Mouse (Mus musculus) cerebellum, adult 9-11 months (tissue): ENCODE measurements around the gene Fgfr2.

Source experiments
- DNase-seq: peaks from one replicate; pipeline ENCODE4 v3.0.0; 2022

Fgfr2 gene

GRCm38 (mm10) chr7:133123244-133123998 is at the start of gene Fgfr2:
TSS of gene Fgfr2 (minus strand) at chr7:133123350.
- peak; percentile 73 for DNase-seq

- DNase-seq = no peak
Measured at GRCm38 (mm10) chr7:133171403-133172032, 48.4 kb upstream of the Fgfr2 start.

GRCm38 (mm10) chr7:133168928-133169327 is 45.8 kb upstream of the Fgfr2 start:
- no peak for DNase-seq

DNA sequence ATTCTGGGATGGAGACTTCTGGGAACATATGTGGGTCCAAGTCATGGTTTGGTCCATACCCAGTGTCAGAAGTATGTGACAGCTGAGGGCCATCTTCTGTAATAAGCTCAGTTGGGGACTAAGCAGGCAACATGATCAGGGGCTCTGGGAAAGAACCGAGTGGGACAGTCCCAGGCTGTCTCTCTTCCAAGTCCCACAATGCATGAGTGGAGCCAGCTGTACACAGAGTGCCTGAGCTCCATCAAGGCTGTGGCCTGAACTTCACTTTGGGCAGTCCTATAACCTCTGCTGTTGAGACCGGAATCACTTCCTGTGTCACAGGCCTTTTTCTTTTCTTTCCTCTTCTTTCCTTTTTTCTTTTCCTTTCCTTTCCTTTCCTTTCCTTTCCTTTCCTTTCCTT is 44.8 kb upstream of the Fgfr2 start:
- no peak for DNase-seq

DNA sequence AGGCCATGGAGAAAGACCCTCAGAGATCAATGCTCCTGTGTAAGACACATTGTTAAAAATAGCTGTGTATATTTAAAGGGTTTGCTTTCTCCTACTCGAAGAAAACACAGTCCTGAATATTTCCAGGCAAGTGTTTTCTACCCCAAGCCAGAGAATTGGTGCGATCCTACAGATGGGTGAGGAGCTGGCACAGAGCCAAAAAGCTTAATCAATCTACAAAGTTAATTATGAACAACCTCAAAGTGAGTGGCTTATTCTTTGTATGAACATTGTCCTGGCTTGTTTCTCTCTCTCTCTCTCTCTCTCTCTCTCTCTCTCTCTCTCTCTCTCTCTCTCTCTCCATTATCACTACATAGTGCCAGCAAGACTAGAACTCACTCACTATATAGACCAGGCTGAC is 41.6 kb upstream of the Fgfr2 start:
- DNase-seq = no peak

DNA sequence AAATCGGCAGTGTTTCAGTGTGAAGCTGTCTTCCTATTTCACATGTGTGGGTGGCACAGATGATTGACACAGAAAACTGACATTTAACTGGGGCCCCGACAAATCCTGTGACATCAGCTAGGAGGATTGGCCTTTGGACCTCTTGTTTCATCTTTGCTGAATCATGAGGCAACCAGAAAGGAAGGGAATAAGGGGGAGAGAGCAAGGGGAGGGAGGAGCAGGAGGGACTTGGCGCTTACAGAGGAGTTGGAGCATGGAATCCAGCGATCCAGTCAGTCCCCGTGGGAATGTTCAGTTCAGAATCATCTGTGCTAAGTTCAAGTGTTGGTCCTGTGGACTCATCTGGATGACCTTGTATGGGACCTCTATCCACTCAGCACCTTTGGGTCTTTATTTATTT is 39.9 kb upstream of the Fgfr2 start:
- DNase-seq = no peak

DNA sequence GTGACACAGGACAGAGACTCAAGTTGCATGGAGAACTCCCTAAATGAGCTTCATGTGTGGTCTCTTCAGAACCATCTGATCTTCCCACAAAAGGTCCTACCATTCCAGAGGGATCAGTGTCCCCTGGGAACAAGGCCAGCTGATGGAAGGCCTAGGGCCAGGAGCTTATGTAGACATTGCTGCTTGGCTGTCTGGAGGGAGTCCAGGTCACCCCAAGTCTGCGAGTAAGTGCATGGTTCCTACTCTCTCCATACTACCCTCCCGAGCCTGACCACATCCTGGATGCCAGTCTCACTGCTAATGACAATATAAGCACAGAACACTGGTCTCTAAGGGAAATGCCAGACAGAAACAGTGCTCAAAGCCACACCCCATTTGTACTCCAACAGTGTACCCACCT is 39.0 kb upstream of the Fgfr2 start:
- no peak for DNase-seq

DNA sequence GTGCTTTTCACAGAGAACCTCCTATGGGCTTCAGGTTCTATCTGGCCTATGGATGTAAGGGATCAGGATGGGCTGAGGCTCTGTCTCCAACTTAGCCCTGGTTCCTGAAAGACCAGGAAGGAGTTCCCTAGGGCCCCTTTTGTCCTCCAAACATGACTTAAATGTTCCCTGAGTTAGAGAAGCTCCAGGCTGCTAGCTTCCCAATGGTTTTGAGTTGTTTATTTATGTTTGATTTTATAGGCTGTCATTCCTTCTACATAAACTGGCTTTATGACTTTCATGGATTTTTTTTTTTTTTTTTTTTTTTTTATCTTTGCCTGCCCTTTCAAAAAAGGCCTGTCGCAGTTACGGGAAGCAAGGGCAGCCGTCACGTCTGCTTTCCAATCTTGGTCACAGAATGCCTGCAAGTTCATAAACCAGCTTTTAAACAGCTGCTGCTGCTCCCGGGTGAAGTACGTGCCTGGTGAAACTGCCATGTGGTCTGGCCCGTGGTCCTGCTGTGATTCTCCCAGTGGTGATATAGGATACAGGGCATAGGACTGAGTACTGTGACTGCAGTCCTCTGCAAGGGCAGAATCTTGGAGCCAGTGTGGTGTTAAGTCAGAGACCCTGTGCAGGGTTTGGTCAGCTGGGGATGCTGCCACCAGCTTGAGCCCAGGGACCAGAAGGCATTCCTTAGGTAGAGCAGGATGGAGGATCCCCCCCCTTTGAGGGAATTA is 38.4 kb upstream of the Fgfr2 start:
- no peak for DNase-seq

- DNase-seq = no peak
Measured at GRCm38 (mm10) chr7:133159519-133159918, 36.4 kb upstream of the Fgfr2 start.

DNA sequence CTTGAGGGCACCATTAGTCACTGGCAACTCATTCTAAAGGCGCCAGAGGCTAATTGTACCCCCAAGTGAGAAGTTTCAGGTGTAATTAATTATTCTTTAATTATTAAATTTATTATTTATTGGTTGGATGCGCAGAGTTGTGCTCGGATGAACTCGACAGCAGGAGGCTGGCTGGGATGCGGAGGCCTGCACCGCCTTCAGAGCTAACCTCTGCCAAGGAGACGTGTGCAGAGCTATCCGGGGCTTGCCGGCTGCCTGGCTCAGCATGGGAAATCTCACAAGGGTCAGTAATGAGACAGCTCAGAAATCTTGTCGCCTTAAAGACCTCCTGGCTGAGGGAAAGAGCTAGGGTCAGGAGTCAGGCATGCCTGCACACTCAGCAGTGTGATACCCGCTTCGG is 32.5 kb upstream of the Fgfr2 start:
- DNase-seq = no peak

DNA sequence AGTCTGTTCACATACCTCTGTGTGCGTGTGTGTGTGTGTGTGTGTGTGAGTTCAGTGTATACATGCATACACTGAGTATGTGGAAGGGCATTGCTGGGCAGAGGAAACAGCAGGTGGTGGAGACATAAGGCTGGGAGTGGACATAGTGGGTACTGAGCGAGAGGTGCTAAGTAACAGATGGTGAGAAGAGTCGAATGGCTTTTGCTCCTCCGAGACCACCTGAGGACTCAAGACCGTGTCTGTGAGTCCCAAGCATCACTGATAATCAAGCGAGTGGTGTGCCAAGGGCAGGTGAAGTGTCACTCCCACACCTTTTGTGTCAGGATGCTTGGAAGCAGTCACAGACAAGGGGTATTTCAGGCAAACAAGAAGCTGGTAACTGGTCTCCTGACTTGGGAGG is 31.7 kb upstream of the Fgfr2 start:
- peak; percentile 51 for DNase-seq

GRCm38 (mm10) chr7:133139689-133140336 is 16.7 kb upstream of the Fgfr2 start:
- no peak for DNase-seq

- no peak for DNase-seq
Measured at GRCm38 (mm10) chr7:133133552-133133951, 10.4 kb upstream of the Fgfr2 start.

DNA sequence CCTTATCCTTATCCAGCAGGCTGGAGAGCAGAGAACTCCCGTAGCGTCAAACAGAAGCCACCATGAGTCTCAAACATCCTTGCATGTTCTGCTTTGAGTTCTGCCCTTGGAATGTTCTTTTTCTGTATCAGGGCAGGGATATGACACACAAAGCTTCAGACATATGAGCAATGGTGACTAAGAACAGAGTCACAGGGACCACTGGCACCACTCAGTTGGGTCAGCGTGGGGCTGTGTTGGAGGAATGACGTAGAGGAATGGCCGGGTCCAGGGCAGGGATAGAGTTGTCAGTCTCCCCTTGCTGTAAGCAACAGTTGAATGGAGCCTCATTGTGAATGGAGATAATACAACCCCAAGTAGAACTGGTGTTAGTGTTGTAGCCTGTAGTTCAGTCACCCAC is 9.6 kb upstream of the Fgfr2 start:
- no peak for DNase-seq

GRCm38 (mm10) chr7:133124701-133125485 is 1.7 kb upstream of the Fgfr2 start:
- peak; percentile 58 for DNase-seq

- DNase-seq = peak; percentile 85
Measured at GRCm38 (mm10) chr7:133123999-133124700, 1.0 kb upstream of the Fgfr2 start, which contains the start of gene Ctbp2. TSS of gene Ctbp2 (minus strand) at chr7:133124354.

DNA sequence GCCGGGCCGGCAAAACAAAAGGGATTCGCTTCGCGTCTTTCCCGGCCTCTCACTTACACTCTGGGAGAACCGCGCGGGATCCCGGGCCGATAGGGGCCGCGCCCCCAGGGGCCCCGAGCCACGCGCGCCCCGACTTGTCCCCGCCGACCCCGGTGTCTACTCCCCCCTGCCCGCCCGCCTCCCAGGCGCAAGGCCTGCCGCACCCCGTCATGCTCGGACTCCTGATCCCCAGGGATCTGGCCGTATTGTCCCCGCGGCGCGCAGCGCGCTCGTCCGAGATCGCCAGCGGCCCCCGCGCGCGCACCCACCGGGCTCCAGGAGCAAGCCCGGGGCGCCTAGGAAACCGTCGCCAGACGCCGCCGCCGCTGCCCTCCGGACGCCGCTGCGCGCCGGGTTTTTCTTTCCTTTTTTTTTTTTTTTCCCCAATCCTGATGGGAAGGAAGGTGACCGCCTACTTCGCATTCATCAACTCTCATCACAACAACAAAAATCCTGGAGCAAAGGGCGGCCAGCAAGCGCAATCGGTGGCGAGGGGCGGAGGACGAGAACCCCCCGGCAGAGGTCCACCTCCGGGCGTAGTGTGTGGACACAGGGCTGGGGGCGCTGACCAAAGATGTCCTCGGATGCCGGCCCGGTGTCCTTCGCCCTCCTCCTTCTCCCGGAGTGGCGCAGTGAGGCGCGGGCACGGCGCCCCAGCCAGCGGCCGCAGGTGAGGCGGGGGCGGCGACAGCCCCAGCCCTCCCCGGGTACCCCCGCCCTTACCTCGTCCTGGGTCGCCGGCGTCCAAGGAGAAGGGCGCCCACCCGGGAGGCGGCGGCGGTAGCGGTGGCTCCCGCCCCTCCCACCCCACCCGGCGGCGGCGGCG is 539 bp downstream of the Fgfr2 start:
- DNase-seq = peak; percentile 77

DNA sequence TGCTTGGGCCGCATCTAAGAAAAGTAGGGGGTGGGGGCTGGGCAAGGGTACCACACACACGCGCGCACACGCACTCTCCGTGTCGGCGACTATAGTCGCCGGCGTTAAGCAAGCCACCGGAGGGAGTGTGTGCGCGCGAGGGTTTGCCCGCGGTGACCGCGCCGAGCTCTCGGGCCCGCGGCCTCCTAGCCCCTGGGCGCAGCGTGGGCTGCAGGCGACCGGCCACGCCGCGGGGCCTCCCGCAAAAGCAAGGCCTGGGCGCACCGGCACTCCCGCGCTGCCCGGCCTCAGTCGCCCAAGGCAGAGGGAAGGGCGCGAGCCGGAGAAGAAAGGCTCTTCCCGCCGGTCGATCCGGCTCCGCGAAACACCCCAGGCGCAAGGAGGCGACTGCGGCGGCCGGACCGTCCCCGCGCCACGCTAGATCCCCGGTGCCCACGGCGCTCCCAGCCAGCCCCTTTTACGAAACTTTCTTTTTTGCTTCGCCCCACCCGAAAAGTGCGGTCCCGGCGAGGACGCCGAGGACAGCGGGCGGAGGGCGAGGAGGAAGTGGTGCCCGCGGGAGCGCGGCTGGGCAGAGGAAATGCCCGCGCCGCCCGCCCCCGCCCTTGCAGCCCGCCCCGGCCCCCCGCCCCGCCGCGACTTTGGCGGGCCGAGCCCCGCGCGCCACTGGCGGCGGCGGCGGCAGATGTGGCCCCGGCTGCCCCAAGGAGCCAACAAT is 1.3 kb downstream of the Fgfr2 start:
- DNase-seq = peak; percentile 54

- no peak for DNase-seq
Measured at GRCm38 (mm10) chr7:133121080-133121607, 2.0 kb downstream of the Fgfr2 start.

GRCm38 (mm10) chr7:133120221-133120751 is 2.9 kb downstream of the Fgfr2 start:
- no peak for DNase-seq
